Mouse (Mus musculus) 416B (cell line): ENCODE results near the gene Vars.
A peak's percentile ranks its signal among the peaks of the same experiment; 100 is the strongest.

ENCODE experiments used
- DNase-seq: peaks from one replicate; pipeline ENCODE4 v3.0.0; 2011; ENCODE audit warnings: low read depth

The Vars gene

DNA sequence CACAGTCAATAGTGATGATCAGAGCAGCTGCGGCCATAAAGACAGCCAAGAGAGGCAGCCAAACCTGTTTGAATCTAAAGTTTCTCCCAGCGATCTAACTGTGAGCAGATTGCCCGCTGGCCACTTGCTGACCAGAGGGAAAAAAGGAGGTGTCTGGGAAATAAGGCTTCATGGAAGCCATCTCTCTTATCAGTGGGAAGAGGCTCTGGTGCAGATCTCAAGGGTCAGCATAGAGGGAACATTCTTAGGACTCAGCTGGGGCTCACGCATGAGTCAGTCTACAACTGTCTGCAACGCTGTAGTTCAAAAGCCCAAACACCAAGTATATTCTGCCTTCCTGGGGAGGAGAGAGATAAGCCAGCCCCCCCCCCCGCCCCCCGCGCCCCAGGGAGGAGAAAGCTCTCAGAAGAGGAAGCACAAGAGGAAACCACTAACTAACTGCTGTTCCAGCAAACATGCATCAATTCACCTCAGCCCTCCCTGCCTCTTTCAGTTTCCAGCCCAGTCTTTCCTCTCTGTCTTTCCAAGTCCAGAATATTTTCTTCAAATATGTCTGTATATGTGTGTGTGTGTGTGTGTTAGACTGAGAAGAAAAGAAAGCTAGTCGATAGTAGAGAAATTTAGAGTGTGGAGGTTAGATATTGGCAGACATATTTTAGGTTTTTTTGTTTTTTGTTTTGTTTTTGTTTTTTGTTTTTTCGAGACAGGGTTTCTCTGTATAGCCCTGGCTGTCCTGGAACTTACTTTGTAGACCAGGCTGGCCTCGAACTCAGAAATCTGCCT lies 47.6 kb downstream of the Vars start:
- peak; percentile 94 for DNase-seq

- peak; percentile 59 for DNase-seq
Observed at GRCm38 (mm10) chr17:35048932-35049440, 48.2 kb downstream of the Vars start.

GRCm38 (mm10) chr17:35049561-35050016 lies 48.8 kb downstream of the Vars start, which contains the start of gene Clic1:
TSS of gene Clic1 (plus strand) at chr17:35049966.
- DNase-seq: peak; percentile 92

GRCm38 (mm10) chr17:35050126-35050750 lies 49.5 kb downstream of the Vars start:
- DNase-seq: peak; percentile 88

DNA sequence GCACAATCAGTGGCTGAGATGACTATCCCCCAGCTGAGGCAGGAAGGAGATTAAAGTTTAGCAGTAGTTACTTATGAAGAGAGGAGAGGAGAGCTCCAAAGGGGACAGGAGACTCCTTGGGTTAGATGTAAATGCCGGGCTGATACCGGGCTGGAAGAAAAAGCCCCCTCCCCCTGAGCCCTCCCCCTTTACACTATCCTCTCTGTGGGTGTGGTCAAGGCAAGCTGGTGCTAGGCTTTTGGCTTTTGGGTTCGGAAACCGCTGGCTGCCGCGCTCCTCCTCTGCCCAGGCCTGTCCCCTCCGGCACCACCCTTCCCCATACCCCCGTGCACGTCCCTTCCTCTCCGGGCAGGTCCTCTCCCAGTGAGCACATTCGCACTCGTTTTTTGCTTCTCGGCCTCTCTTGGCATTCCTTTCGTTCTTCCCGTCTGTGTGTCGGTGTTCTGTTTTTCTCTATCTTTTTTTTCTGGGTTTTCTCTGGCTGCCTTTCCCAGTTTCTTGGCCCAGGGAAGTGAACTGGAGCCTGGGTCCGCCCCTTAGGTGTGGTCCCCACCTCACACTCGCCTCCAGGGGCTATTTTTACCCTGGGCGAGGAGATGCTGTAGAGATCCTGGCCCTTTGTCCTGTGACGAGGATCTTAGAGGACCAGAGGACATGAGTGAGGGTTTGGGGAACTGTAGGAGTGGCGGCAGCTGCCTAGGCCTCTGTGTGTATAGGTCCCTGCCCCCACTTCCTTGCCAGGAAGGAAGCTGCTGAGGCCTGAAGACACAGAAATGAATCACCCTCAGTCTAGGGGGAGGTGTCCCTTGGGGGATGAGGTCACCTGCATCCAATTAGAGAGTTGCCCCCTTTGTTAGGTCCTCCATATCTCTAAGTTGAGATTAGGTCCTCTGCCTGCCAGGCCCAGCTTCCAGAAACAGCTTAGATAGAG lies 50.6 kb downstream of the Vars start:
- DNase-seq: peak; percentile 98

DNA sequence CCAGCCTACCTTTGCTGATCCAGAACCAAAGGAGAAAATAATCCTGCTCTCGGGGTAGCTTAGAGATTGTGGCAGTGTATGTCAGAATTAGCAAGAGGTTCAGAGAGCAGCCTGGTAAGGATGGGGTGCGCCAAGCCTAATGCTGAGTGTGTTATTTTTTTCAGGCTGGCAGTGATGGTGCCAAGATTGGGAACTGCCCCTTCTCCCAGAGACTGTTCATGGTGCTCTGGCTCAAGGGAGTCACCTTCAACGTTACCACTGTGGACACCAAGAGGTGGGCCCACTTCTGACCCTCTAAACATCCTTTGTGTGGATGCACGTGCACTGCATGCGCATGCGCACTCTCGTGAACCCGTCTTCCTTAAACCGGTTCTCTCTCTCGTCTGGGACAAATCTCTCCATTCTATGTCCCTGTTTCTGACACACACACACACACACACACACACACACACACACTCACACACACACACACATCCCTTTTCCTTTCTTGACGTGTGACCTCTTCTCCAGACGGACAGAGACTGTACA lies 51.5 kb downstream of the Vars start:
- DNase-seq: no peak

DNA sequence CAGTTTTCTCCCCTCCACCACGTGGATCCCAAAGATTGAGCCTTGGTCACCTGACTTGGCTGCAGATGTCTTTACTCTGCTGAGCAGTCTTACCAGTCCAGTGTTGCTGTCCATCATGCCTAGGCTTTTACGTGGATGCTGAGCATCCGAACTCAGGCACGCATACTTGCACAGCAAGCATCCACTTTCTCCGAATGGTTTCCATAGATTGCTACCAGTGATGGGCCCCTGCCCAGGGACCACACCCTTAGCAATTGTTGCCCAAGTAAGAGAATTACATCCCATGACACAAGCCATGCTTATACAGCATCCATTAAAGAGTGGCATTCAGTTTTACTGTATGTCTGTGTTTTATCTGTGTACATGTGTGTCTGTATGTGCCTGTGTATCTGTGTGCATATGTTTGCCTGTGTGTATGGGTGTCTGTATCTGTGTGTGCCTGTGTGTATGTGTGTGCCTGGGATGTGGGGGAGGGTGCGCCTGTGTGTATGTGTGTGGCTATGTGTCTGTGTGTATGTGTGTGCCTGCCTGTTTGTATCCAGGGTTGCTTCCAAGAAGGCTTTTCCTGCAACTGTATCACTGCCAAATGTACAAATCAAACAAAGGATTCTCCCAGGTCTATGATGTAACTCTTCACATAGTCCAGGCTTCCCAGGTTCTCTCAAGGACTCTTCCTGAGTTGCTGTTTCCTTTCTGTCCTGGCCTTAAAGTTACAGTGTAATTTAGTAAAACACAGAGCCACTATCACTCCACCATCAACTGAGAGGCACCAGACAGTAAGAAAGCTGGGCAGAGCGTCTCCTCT lies 55.1 kb downstream of the Vars start:
- no peak for DNase-seq

- DNase-seq: no peak
Observed at GRCm38 (mm10) chr17:35057090-35057489, 56.3 kb downstream of the Vars start.

- DNase-seq: no peak
Observed at GRCm38 (mm10) chr17:35058316-35058715, 57.5 kb downstream of the Vars start.

- peak; percentile 40 for DNase-seq
Observed at GRCm38 (mm10) chr17:35058911-35059892, 58.4 kb downstream of the Vars start, which contains the start of gene Ddah2. TSS of gene Ddah2 (plus strand) at chr17:35059035.

- no peak for DNase-seq
Observed at GRCm38 (mm10) chr17:35060071-35060470, 59.3 kb downstream of the Vars start.

DNA sequence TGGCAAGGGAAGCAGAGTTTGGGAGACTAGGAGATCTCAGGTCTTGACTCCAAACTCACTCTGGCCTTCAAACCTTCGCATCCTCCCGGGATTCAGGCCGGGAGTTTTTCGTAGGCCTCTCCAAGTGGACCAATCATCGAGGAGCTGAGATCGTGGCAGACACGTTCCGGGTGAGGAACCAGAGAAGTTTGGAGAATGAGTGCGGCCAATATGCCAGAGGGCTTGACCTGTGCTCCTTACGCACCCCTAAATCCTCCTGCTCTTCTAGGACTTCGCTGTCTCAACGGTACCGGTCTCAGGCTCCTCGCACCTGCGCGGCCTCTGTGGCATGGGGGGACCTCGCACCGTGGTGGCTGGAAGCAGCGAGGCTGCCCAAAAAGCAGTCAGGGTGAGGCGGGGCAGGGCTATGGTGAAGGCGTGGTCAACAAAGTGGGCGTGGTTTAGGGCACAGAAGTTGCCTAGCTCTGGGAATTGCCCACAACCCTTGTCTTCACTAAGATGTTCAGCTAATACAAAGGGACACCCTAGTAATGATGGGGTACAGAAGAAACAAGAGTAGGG lies 60.0 kb downstream of the Vars start:
- DNase-seq: no peak

- DNase-seq: no peak
Observed at GRCm38 (mm10) chr17:35061299-35061698, 60.5 kb downstream of the Vars start.

- DNase-seq: no peak
Observed at GRCm38 (mm10) chr17:35063466-35063865, 62.7 kb downstream of the Vars start.

GRCm38 (mm10) chr17:35064378-35064877 lies 63.6 kb downstream of the Vars start:
- no peak for DNase-seq

- DNase-seq: no peak
Observed at GRCm38 (mm10) chr17:35064951-35065947, 64.5 kb downstream of the Vars start, which contains the start of gene Ly6g6c. TSS of gene Ly6g6c (plus strand) at chr17:35065388.
